Mouse (Mus musculus) cerebellum, adult (tissue): Measurements from ENCODE around the gene Atpif1.

Experiments
- ATAC-seq: cut with Nextera tagmentation; 2 replicates; pipeline ENCODE4 v1.9.2; 2017; ENCODE audit warnings: mild to moderate bottlenecking, moderate library complexity, mixed read lengths; ENCODE audit not compliant: insufficient number of reproducible peaks, low FRiP score, low TSS enrichment

Gene Atpif1

DNA sequence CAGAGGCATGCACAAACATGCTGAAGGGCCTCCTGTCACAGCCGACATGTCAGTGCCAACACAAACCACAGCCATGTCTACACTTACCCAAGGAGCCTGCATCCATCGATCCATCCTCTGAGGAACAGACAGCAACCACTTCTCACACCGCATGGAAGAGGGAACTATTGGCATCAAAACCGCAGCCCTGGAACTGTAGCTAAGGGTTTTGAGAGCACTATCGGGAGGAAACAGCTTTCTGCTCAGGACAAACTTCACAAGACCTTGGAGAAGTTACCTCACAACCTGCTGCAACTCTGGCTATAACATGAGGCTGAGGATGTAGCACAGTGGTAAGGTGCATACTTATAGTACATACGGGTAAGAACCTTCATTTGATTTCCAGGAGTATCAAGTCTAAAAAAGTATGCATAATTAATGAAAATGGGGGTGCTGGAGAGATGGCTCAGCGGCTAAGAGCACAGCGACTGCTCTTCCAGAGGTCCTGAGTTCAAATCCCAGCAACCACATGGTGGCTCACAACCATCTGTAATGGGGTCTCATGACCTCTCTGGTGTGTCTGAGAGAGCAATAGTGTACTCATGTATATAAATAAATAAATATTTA, 5.4 kb downstream of the Atpif1 start:
- no peak for ATAC-seq

DNA sequence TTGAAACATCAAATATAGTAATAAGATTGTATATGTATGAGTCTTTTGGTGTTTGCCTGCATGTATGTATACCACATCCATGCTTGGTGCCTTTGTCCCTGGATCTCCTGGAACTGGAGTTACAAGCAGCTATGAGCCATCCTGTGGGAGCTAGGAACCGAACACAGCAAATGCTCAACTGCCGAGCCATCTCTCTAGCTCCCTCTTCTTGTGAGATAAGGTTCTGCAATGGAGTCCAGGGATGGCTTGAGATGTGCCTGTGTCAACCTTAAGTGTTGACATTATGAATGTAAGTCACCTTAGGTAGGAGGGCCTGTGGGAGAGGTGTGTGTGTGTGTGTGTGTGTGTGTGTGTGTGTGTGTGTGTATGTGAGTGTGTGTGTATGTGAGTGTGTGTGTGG, 6.8 kb downstream of the Atpif1 start:
- ATAC-seq = no peak

DNA sequence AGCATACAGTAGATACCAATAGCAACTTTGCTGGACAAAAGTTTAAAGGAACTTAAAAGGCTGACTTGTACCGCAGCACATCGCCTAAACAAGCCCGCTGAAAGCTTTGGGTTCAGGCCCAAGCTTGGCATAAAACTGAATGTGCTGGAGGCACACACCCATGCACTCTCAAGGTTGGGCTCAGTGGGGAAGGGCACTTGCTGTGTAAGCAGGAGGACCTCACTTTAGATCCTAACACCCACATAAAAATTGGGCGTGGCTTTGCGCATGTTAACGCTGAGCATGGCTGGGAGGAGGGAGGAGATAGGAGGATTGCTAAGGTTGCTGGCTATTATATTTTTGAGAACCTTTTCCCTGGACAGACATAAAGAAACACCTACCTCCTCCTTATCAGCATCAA, 8.7 kb downstream of the Atpif1 start:
- no peak for ATAC-seq

DNA sequence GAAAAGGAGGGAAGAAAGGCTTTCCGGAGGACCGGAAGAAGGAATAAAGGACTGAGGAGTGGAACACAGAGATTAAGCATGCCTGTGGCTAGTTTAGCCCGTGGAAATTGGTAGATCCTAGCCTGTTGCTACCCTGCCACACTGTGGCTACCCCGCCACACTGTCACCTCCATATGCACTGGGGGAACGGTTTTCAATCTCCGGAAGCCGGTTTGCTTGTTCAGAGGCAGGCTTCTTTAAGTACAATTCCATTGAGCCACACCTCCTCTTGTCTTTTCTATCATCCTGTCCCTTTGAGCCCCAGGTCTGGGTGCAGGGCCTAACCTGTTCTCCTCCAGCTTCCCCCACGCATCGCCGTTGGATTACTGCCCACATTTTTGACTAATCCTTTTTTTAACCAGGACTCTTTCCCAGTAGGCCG, 9.1 kb downstream of the Atpif1 start:
- ATAC-seq = no peak

DNA sequence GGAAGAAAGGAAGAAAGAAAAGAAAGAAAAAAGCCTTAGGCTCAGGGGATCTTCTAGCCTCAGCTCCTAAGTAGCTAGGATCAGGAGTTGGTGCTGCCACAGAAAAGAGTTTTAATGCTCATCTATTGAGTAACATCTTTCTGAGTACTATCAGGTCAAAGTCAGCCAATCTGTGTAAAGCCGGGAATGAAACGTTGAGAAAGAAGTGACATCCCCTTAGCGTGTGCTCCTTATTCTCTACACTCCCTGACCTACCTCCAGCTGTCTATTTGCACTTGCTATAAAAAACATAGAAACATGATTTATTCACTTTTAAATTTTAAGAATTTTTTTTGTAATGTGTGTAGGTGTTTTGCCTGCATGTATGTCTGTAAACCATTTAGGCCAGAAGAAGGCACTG, 14.3 kb downstream of the Atpif1 start:
- ATAC-seq = no peak

DNA sequence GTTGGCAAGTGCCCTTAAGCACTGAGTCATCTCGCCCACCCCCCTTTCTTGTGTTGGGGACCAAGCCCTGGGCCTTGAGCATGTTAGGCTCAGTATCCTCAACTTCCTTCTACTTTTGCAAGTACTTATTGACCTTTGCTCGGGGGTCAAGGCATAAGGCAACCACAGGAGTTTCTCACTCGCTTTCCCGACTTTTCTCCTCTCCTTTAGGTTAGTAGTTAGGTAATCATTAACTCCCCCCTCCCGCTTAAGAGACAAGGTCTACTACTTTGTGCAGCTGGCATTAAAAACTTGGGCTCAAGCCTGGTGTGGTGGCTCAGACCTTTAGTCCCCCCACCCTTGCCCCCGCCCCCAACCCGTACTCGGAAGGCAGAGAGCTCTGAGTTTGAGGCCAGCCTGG, 15.4 kb downstream of the Atpif1 start:
- no peak for ATAC-seq

DNA sequence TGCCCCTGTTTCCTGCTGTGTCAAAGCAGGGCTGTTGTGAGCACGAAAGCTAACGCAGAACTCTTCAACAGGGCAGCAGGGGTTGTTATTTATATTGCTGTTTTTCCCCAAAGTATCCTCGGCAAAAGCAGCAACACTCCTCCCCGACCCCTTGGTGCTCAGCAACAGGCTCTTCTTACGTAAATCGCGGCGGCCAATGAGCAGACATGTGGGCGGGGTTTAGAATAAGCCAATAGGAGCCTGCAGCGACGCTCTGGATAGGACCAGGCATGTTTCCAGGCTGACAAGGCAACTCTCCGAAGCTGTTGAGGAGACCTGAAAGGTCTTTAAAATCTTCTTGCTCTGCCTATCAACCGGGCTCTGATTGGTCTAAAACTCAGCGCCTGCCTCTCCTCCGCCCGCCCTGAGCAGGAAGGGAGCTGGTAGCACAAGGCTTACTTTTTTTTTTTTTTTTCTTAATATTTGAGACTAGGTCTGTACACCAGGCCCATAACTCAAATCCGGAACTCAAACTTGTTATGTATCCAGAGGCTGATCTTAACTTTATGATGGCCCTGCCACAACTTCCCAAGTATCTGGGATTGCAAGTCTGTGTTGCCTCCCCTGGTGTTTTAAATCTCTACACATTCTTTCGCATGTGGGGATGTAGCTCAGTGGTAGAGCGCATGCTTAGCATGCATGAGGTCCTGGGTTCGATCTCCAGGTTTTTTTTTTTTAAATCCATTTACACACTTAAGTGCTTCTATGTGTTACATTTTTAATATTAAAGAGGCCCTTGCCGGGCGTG, 17.9 kb downstream of the Atpif1 start:
- peak; percentile 91 for ATAC-seq

DNA sequence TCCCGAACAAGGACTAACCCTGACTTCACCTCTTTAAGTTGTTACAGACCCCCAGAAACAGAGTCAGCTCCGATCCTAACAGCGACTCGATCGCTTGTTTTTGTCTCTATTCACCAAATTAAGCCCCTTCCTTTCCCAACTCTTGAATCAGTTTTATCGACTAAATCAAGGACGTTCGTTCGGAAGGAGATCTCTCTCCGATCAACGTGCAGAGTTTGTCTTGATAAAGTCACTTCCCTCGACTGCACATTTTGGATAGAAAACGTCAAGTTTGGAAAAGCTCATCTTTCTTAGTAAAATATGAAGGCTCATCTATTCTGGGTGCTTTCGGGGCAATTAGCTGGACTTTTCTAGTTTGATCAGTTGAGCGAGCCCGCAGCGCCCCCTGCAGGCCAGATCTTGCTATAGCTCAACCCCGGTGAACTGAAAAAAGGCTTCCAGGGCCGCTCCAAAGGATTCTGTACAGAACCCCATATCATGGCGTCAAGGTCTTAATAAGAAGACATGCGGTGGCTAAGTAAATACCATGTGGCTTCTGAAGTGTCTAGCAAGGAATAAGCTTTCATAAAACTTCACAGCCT, 18.8 kb downstream of the Atpif1 start:
- peak; percentile 40; the same call in 1 of the 2 replicates for ATAC-seq

DNA sequence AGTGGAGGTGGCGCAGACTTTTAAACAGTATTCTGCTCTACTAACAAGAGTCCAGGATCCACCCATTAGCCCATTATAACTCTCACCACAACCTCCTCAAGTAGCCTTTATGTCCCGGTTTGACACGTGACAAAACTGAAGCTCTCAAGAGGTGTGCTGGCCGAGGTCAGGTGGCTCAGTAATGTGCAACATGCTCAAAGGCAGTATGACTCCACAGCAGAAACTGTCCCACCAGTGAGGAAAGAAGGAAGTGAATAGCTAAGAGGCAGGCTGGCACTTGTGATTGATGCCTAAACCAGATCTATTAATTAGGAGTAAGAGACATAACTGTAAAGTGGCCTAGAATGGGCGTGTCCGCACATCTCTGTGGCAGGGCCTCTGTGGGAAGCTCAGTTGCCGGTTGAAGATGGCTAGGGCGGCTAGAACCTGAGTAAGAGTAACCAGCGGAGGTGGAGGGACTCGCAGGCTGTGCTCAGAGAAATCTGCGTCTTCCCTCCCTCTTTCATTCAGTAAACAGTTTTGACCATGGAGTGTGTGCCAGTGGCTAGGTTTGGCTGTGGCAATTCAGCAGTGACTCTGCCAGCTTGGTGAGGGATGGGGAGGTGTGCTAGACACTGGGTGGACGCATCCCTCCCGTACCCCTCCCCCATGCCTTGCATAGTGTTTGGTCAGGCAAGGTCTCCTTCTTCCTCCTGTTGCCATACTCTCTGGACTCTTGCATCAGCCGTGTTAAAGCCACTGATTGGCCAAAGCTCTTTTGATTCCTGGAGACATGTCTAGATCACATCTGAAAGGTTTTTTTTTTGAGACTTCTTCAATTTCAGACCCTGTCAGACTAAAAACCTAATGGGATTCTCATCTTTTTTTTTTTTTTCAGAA, 19.8 kb downstream of the Atpif1 start:
- no peak for ATAC-seq

DNA sequence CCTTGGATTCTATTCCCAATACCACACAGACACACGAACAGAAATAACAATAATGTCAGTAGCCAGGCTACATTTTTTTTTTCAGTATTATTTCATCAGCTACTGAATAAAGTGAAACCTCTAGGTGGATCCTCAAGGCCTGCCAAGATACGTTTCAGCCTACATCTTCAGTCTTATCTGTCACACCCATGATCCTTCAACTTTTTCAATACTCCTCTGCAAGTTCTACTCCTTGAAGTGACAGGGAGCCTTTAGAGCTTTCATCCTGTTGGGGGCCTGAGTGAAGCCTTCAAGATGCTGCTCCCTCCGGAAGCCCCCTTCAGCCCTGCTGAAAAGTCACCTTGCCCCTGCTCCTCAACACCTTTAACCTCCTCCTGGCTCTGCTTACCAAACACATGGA, 21.4 kb downstream of the Atpif1 start:
- no peak for ATAC-seq

DNA sequence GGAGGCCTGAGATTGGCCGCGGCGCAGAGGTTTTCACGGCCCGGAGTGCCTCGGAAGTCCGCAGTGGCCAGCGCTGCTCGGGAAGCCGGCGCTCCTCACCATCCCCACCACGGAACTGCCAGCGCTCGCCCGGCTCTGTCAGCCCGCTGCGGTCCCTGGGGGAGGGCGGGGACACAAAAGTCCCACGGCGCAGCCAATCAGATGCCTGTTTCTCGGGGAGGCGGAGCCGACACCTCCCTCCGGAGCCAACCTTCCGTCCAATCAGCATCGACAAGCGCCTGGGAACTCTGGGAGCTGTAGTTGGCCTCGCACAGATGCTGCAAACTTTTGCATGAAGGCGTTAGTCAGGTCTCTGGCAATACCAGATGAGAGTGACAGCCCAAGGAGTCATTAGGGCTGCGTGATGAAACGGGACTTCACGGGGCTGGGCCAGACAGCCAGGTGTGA, 23.1 kb downstream of the Atpif1 start, which contains the start of gene Sesn2:
Gene Sesn2 (minus strand): TSS at position 150 of the 447 bp plus-strand sequence.
- peak; percentile 96 for ATAC-seq

DNA sequence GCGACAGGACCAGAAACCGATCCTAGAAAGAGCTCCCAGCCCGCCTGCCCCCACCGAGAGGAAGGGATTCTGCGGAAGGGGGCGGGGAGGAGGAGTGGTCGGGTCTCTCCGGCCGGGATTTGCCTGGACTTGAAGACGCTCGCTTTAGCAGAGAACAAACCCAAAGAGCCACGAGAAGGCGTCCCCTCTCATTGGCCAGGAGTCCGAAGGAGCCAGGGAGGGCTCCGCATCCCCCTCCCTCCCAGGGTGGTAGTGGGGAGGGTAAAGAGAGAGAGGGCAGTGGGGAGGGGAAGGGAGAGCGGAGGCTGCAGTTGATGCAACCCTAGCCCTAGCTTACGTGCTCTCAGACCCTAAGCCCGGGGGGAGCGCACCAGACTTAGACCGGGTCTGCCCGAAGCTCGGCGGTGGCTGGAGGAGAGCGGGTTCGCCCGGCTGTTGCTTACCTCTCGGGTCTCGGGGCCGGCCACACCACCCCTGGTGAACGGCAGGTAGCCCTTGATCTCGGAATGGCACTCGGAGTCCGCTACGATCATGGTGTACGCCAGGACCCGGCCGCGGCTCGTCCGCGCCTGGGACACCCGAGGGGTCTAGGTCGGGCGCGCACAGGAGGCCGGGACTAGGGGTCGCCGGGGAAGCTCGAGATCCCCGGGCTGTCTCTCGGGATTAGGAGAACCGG, 23.7 kb downstream of the Atpif1 start:
- ATAC-seq = peak; percentile 41

DNA sequence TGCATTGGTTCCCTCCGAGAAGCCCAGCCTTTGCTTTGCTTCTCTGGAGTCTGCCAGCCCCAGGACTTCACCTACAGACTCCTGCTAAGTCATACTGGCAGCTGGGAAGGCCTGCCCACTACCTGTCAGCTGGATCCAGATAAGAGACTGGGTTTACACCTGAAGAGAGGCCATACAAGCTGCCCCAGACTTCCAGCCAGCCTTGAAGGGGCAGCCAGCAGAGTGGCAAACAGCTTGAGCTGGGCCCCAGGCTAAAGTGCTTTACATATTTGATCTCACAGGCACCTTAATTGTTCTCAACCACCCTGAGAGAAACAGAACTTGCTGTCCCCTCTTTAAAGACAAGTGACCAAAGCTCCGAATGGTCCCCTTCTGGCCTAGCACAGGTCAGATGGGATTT, 26.2 kb downstream of the Atpif1 start:
- ATAC-seq = no peak

DNA sequence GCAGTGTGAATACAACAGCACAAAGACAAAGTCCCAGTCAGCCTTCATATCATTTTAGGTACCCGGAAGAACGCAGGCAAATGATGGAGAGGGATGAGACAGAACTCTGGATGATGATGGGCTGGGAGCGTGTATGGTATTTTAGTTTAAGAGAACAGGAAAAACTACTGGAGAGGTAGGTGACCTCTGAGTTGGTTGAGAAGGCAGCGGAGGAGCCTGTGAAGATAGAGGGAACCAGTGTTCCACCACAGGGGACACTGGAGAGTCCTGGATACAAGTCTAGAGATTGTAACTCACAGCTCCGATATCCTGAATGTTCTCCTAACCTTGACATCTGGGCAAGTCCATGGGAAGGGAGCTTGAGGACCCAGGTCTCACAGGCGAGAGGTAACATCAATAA, 27.2 kb downstream of the Atpif1 start:
- no peak for ATAC-seq

DNA sequence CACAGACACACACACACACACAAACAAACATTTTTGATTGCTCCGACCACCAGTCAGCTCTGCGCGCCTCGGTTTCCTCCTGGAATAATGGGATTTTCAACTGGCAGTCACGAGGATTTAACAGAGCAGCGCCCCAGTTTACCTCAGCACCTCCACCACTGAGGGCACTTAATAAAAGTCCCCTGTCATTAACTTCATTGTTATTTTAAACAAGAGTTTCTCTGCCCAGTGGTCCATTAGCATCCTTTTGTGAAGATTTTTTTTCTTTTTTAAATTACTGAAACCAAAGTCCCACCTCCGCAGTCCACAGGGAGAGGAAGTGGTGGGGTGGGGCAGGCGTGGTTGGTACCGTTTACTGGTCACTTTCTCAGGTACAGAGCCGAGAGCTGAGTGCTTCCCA, 27.7 kb downstream of the Atpif1 start:
- ATAC-seq = no peak

DNA sequence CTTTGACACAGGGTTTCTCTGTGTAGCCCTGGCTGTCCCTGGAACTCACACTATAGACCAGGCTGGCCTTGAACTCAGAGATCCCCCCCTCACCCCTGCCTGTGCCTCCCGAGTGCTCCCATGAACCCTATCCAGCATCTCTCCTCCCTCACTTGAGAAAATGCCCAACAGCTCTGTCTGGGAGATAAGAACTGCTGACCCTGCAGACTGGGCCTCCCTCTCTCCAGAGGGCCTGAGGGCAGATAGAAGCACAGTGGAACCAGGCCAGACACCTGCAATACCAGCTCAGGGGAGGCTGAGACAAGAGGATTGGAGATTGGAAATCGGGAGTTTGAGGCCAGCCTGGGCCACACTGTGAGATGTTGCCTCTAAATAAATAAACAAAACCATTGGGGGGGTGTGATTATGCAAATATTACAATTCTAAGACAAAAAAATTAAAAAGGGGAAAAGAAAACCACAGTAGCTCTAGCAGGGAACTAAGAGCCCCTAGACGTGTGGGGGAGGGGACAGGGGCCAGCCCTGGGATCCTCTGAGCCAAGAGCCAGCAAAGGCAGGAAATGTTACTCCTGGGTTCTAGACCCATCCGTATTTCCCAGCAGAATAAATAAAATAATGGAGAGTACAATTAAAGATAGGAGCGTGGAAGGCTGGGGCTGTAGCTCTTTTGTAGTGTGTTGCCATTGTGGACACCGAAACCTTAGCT, 28.3 kb downstream of the Atpif1 start:
- ATAC-seq = no peak

DNA sequence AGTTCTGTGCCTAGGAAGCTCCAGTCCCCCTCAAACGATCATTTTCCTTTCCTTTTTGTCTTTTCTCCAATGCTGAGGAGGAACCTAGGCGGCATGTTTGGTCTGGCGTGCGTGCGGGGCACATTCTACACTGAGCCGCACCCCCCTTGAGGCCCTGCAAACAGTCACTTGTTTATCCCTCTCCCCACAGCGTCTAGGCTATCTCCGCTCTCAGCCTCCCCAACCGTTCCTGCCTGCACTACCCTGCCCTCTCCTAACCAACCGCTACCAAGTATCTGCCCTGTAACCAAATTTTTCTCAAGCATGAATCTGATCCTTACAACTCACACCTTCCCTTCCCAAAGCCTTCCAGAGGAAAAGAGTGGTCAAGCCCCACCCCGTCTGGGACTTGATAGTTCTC, 30.1 kb downstream of the Atpif1 start:
- no peak for ATAC-seq

DNA sequence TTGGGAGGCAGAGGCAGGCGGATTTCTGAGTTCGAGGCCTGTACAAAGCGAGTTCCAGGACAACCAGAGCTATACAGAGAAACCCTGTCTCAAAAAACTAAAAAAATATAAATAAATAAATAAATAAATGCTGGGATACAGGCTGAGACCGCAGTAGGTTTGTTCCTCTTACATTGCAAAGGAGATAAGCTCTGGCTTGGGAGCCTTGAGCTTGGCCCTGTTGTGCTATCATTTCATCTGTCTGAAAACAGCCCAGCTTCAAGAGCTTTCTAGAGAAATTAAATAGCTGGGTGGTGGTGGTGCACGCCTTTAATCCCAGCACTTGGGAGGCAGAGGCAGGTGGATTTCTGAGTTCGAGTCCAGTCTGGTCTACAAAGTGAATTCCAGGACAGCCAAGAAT, 31.8 kb downstream of the Atpif1 start:
- no peak for ATAC-seq

DNA sequence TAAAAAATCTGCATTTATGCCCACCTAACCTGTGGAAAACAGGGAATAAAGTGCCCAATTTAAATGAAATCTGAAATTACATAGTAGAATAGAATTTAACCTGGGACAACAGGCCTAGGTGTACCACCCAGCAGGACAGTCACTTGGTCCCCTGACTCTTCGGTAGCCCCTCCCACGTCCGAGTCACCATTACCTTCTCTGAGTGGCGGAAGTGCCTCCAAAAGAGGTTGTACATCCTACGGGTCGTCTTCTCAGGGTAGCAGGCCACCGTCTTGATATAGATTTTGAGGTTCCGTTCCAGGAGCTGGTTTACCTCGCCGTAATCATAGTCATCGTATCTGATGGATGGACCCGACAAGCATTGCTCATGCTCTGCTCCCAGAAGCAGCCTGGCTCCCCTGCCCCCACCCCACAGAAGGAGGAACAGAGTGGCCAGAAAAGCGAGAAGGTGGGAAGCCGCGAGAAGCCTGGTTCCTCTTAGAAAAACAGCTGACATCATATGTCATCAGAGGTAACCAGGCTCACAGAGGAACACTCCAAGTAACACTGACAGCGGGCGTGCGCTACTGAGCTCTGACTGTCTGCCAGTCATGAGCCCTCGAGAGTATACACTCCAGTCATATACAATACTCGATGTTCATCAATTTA, 39.1 kb downstream of the Atpif1 start:
- no peak for ATAC-seq
